Mouse (Mus musculus): ENCODE measurements around the gene Gpc6. TPM values are rescaled to one million over a fixed set of nuclear protein-coding genes. Genes with fewer than 3 reads are reported as not detected.

Gpc6 gene
- total and polyA plus RNA-seq, 3 experiments: not detected

DNA sequence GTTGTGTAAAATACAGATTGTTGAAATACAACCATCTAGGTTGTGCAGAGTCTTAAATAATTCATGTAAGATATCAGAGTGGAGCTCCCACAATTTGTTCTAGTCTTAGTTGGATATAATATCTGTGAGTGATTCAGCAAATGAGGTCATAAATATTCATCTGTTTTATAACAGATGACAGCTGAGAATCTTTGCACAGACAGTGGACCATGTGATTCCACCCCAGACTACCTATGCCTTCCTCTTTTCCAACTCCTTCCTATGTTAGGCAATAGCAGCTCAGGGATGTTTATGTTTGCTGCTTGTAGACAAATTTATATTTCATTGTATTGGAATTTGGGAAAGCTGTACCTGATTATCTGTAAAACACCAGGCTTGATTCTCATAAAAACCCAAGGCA, 32.0 kb downstream of the Gpc6 start:
- Histone ChIP-seq H3K36me3 (ENCODE audit: control insufficient read depth in 1 of 2, insufficient read depth in 2 of 2, low read length in 2 of 2) (no peaks in the 10 kb centered on the region), H3K27me3 (ENCODE audit: control insufficient read depth in 1 of 2, insufficient read depth in 2 of 2, low read length in 2 of 2) (no peaks in the 10 kb centered on the region), H3K9ac (ENCODE audit: control insufficient read depth, low read depth, low read length, poor library complexity, severe bottlenecking) (no peak overlapping the region), H3K79me2 (ENCODE audit: control insufficient read depth, insufficient read depth, low read length, poor library complexity) (no peaks in the 10 kb centered on the region), H3K9me3 (replicated peaks; ENCODE audit: insufficient read depth, low read length) (no peaks in the 10 kb centered on the region), H3K4me1 (ENCODE audit: control insufficient read depth in 1 of 2, insufficient read depth in 2 of 2, low read length in 2 of 2) (no peaks in the 10 kb centered on the region), H3K4me3 (ENCODE audit: control insufficient read depth in 1 of 2, insufficient read depth in 1 of 2, low read depth in 2 of 2, low read length in 2 of 2) (no peak overlapping the region), H3K27ac (ENCODE audit: control insufficient read depth, low read depth, low read length) (no peak overlapping the region)
- DNase-seq (ENCODE audit: low read depth, low spot score): no peak
- no peak for TF ChIP-seq JUND (IDR thresholded peaks at IDR 0.05; ENCODE audit: low read depth, low read length)

DNA sequence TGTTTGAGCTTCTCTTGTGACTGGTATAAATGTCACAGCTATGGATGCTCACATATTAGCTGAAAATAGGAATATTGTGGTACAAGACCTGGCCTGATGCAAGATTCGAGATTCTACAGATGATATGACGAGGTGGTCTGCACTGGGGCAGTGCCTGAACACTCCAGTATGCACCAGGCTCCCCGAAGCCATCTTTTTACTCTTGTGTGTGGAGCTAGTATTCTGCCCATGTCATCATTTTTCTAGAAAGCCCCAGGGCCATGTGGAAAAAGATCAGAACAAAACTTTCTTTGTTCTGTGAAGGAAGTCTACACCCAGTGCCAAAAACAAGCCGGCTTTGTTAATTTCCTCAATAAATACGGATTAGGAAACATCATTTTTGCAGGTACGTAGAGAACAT, 39.7 kb downstream of the Gpc6 start:
- H3K27me3 ChIP-seq (ENCODE audit: control insufficient read depth in 1 of 2, insufficient read depth in 2 of 2, low read length in 2 of 2): no peaks in the 10 kb centered on the region
- H3K4me3 ChIP-seq (ENCODE audit: control insufficient read depth in 1 of 2, insufficient read depth in 1 of 2, low read depth in 2 of 2, low read length in 2 of 2): no peak overlapping the region
- no peaks in the 10 kb centered on the region for H3K36me3 ChIP-seq (ENCODE audit: control insufficient read depth in 1 of 2, insufficient read depth in 2 of 2, low read length in 2 of 2)
- H3K79me2 ChIP-seq (ENCODE audit: control insufficient read depth, insufficient read depth, low read length, poor library complexity): no peaks in the 10 kb centered on the region
- H3K9ac ChIP-seq (ENCODE audit: control insufficient read depth, low read depth, low read length, poor library complexity, severe bottlenecking): no peak overlapping the region
- H3K9me3 ChIP-seq (replicated peaks; ENCODE audit: insufficient read depth, low read length): no peaks in the 10 kb centered on the region
- TF ChIP-seq KAT2A (conservative IDR thresholded peaks at IDR 0.05; ENCODE audit: low read depth, low read length): no peak
- no peak for TF ChIP-seq ETS1 (IDR thresholded peaks at IDR 0.05; ENCODE audit: low read depth, low read length)
- TF ChIP-seq SIN3A (IDR thresholded peaks at IDR 0.05; ENCODE audit: low read length): no peak
- TF ChIP-seq TCF12 (IDR thresholded peaks at IDR 0.05; ENCODE audit: low read depth, low read length): no peak
- no peak for TF ChIP-seq UBTF (IDR thresholded peaks at IDR 0.05; ENCODE audit: borderline replicate concordance, insufficient read depth, low read depth, low read length)
- TF ChIP-seq MAX (IDR thresholded peaks at IDR 0.05; ENCODE audit: low read length): no peak
- TF ChIP-seq RAD21 (IDR thresholded peaks at IDR 0.05; ENCODE audit: low read depth, low read length): no peak
- TF ChIP-seq RCOR1 (IDR thresholded peaks at IDR 0.05; ENCODE audit: low read depth, low read length): no peak
- TF ChIP-seq MAFK (IDR thresholded peaks at IDR 0.05; ENCODE audit: borderline replicate concordance, low read depth, low read length): no peak
- no peak for TF ChIP-seq GABPA (IDR thresholded peaks at IDR 0.05; ENCODE audit: low read depth, low read length)
- no peak for TF ChIP-seq JUND (IDR thresholded peaks at IDR 0.05; ENCODE audit: low read depth, low read length)
- no peak for TF ChIP-seq CTCF (IDR thresholded peaks at IDR 0.05 in 2 of 3, conservative IDR thresholded peaks at IDR 0.05 in 1 of 3; ENCODE audit: control insufficient read depth in 1 of 3, insufficient read depth in 1 of 3, low read depth in 2 of 3, low read length in 3 of 3, poor library complexity in 1 of 3, severe bottlenecking in 1 of 3)
- TF ChIP-seq MYB (IDR thresholded peaks at IDR 0.05; ENCODE audit: low read depth, low read length): no peak
- no peak overlapping the region for H3K27ac ChIP-seq (ENCODE audit: control insufficient read depth, low read depth, low read length)
- no peaks in the 10 kb centered on the region for H3K4me1 ChIP-seq (ENCODE audit: control insufficient read depth in 1 of 2, insufficient read depth in 2 of 2, low read length in 2 of 2)
- DNase-seq (ENCODE audit: low read depth, low spot score): no peak

DNA sequence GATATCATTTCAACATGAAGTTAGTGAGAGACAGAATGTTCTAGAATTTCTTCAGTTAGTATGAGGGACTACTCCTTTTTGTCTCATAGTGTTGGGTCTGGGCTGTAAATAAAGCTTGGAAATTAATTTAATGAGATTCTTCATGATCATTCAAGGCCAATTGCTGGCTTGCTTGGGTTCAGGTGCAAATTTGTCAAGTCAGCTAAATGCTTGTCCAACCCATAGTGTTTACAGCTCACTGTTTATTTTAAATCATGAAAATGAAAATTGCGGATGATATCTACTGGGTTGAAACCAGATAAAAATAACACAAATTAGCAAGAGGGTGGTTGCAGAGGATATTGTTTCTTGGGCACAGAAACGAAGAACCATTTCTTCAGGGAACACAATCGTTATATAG, 49.6 kb downstream of the Gpc6 start:
- Histone ChIP-seq H3K36me3 (ENCODE audit: control insufficient read depth in 1 of 2, insufficient read depth in 2 of 2, low read length in 2 of 2) (no peaks in the 10 kb centered on the region), H3K4me3 (ENCODE audit: control insufficient read depth in 1 of 2, insufficient read depth in 1 of 2, low read depth in 2 of 2, low read length in 2 of 2) (no peak overlapping the region), H3K9ac (ENCODE audit: control insufficient read depth, low read depth, low read length, poor library complexity, severe bottlenecking) (no peak overlapping the region), H3K27me3 (ENCODE audit: control insufficient read depth in 1 of 2, insufficient read depth in 2 of 2, low read length in 2 of 2) (no peaks in the 10 kb centered on the region), H3K27ac (ENCODE audit: control insufficient read depth, low read depth, low read length) (no peak overlapping the region), H3K9me3 (replicated peaks; ENCODE audit: insufficient read depth, low read length) (no peaks in the 10 kb centered on the region), H3K4me1 (ENCODE audit: control insufficient read depth in 1 of 2, insufficient read depth in 2 of 2, low read length in 2 of 2) (no peaks in the 10 kb centered on the region), H3K79me2 (ENCODE audit: control insufficient read depth, insufficient read depth, low read length, poor library complexity) (no peaks in the 10 kb centered on the region)
- DNase-seq (ENCODE audit: low read depth, low spot score): no peak
- no peak for TF ChIP-seq CHD2 (IDR thresholded peaks at IDR 0.05; ENCODE audit: low read length)
- no peak for TF ChIP-seq HCFC1 (IDR thresholded peaks at IDR 0.05; ENCODE audit: low read depth, low read length)
- TF ChIP-seq ETS1 (IDR thresholded peaks at IDR 0.05; ENCODE audit: low read depth, low read length): no peak
- TF ChIP-seq TAL1 (IDR thresholded peaks at IDR 0.05; ENCODE audit: low read length): no peak
- TF ChIP-seq SIN3A (IDR thresholded peaks at IDR 0.05; ENCODE audit: low read length): no peak
- TF ChIP-seq MYB (IDR thresholded peaks at IDR 0.05; ENCODE audit: low read depth, low read length): no peak
- TF ChIP-seq ZC3H11A (IDR thresholded peaks at IDR 0.05; ENCODE audit: low read depth, low read length): no peak
- no peak for TF ChIP-seq CTCF (IDR thresholded peaks at IDR 0.05 in 2 of 3, conservative IDR thresholded peaks at IDR 0.05 in 1 of 3; ENCODE audit: control insufficient read depth in 1 of 3, insufficient read depth in 1 of 3, low read depth in 2 of 3, low read length in 3 of 3, poor library complexity in 1 of 3, severe bottlenecking in 1 of 3)
- TF ChIP-seq TBP (IDR thresholded peaks at IDR 0.05; ENCODE audit: low read depth, low read length): no peak
